Mouse (Mus musculus) CD8-positive naive resting alpha-beta T cell, adult 2 months (primary cell): ENCODE results near the gene Gm11172.

Source experiments
- DNase-seq, 2 experiments: peaks; one replicate each; pipeline ENCODE4 v3.0.0; 2022; ENCODE audit warnings: low read depth in 2 of 2, low spot score in 2 of 2

Gene Gm11172

GRCm38 (mm10) chr16:10812865-10813371 is at the start of gene Gm11172:
TSS of gene Gm11172 (plus strand) at chr16:10812915.
- DNase-seq, result no peak

- no peak for DNase-seq
These were observed 49.0 kb upstream of the Gm11172 start for GRCm38 (mm10) chr16:10763540-10764264.

- DNase-seq, result no peak
These were observed 48.4 kb upstream of the Gm11172 start for GRCm38 (mm10) chr16:10764323-10764722.

- DNase-seq, result peak; percentile 79 to 82
These were observed 45.6 kb upstream of the Gm11172 start for GRCm38 (mm10) chr16:10767158-10767557.

- no peak for DNase-seq
These were observed 43.9 kb upstream of the Gm11172 start for GRCm38 (mm10) chr16:10768821-10769220.

- peak in 1 of 2 experiments; percentile 37 for DNase-seq
These were observed 43.1 kb upstream of the Gm11172 start for GRCm38 (mm10) chr16:10769661-10770060.

- peak in 1 of 2 experiments; percentile 23 for DNase-seq
These were observed 42.0 kb upstream of the Gm11172 start for GRCm38 (mm10) chr16:10770531-10771325.

- DNase-seq, result peak; percentile 84 to 87
These were observed 40.8 kb upstream of the Gm11172 start for GRCm38 (mm10) chr16:10771769-10772510.

- DNase-seq, result no peak
These were observed 39.2 kb upstream of the Gm11172 start for GRCm38 (mm10) chr16:10773543-10773942.

- DNase-seq, result no peak
These were observed 38.0 kb upstream of the Gm11172 start for GRCm38 (mm10) chr16:10774726-10775125.

GRCm38 (mm10) chr16:10776322-10776721 is 36.4 kb upstream of the Gm11172 start:
- no peak for DNase-seq

- no peak for DNase-seq
These were observed 35.0 kb upstream of the Gm11172 start for GRCm38 (mm10) chr16:10777579-10778160.

- no peak for DNase-seq
These were observed 32.0 kb upstream of the Gm11172 start for GRCm38 (mm10) chr16:10780631-10781120.

GRCm38 (mm10) chr16:10781862-10782371 is 30.8 kb upstream of the Gm11172 start:
- DNase-seq, result peak; percentile 39 to 54

GRCm38 (mm10) chr16:10782377-10783151 is 30.2 kb upstream of the Gm11172 start:
- DNase-seq, result no peak

- DNase-seq, result no peak
These were observed 29.6 kb upstream of the Gm11172 start for GRCm38 (mm10) chr16:10783152-10783434.

GRCm38 (mm10) chr16:10783451-10783850 is 29.3 kb upstream of the Gm11172 start:
- DNase-seq, result no peak

- peak in 1 of 2 experiments; percentile 33 for DNase-seq
These were observed 28.6 kb upstream of the Gm11172 start for GRCm38 (mm10) chr16:10783883-10784792.

- DNase-seq, result peak; percentile 97 to 98
These were observed 27.8 kb upstream of the Gm11172 start for GRCm38 (mm10) chr16:10784793-10785370.
